Mouse (Mus musculus) cerebellum, adult 9-10 months (tissue): Measurements from ENCODE around the gene Tbc1d24.
"Not testable (repeated sequence)": the region's sequence is repeated elsewhere in the genome, so short reads cannot be mapped to it uniquely, and the experiment has no call there.

Source experiments
- DNase-seq: peaks from one replicate; pipeline ENCODE4 v3.0.0; 2022

Tbc1d24 gene

GRCm38 (mm10) chr17:24140845-24141424 lies 64.4 kb downstream of the Tbc1d24 start:
- DNase-seq, result peak; percentile 45

- no peak for DNase-seq
Measured at GRCm38 (mm10) chr17:24139968-24140367, 65.4 kb downstream of the Tbc1d24 start.

GRCm38 (mm10) chr17:24139256-24139655 lies 66.1 kb downstream of the Tbc1d24 start:
- no peak for DNase-seq

GRCm38 (mm10) chr17:24137226-24137880 lies 68.0 kb downstream of the Tbc1d24 start:
- no peak for DNase-seq

GRCm38 (mm10) chr17:24134062-24134461 lies 71.3 kb downstream of the Tbc1d24 start:
- no peak for DNase-seq

GRCm38 (mm10) chr17:24132919-24133318 lies 72.4 kb downstream of the Tbc1d24 start:
- DNase-seq, result not testable (repeated sequence)

DNA sequence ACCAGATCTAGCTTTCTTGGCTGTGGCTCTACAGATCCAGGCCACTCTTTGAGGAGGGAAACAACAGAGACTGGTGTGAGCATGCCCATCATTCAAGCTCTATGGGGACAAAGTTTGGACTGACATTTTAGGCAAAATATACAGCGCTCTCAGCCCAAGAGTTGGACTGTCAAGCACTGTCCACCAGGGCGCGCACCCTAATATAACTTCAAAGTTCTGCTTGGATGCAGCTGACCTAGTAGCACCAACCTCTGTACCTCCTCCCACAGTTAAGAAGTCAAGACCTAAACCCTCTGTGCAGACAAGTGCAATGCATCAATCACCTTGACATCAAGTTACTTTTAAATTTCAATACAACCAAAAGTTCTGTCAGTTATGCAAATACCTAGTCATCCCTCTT lies 73.8 kb downstream of the Tbc1d24 start:
- DNase-seq, result no peak

DNA sequence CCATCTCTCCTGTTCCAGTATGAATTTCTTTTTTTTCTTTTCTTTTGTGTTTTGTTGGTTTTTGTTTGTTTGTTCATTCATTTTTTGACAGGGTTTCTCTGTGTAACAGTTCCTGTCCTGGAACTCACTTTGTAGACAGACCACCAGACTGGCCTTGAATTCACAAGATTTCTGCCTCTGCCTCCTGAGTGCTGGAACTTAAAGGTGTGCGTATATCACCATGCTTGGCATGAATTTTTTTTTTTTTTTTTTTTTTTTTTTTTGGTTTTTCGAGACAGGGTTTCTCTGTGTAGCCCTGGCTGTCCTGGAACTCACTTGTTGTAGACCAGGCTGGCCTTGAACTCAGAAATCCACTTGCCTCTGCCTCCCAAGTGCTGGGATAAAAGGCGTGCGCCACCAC lies 76.1 kb downstream of the Tbc1d24 start:
- DNase-seq, result not testable (repeated sequence)

GRCm38 (mm10) chr17:24127592-24127991 lies 77.8 kb downstream of the Tbc1d24 start:
- no peak for DNase-seq

DNA sequence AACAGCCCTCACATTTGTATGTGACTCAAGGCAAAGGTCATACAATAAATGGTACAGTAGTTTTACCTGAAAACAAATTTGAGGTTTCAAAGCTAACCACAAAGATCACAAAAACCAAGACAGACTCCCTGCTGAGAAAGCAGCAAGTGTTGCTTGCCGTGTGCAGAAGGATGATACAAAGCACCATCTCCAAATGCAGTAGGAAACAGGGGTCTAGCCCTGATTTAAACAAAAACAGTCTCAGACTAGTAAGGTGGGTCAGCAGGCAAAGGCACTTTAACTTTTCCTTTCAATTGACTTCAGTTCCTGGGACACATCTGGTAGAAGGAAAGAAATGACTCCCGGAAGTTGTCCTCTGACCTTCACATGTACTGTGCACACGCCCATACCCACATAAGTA lies 78.6 kb downstream of the Tbc1d24 start:
- DNase-seq, result no peak
